Mouse (Mus musculus) MEL (cell line): ENCODE data around the gene Ptprh.

Experiments used
- POLR2A ChIP-seq, 2 experiments: IDR thresholded peaks; 2 replicates each; pipeline ENCODE4 v1.6.1; 2011 to 2012; ENCODE audit warnings: low read length in 2 of 2, mild to moderate bottlenecking in 2 of 2, control low read depth in 1 of 2, improper control_type of control experiment in 1 of 2, low read depth in 1 of 2, moderate library complexity in 1 of 2; ENCODE audit not compliant: control insufficient read depth in 1 of 2, insufficient read depth in 1 of 2, poor library complexity in 1 of 2
- TBP ChIP-seq: IDR thresholded peaks from 2 replicates; pipeline ENCODE4 v1.8.0; 2011; ENCODE audit warnings: low read depth, low read length, improper control_type of control experiment
- ZC3H11A ChIP-seq: IDR thresholded peaks from 2 replicates; pipeline ENCODE4 v1.6.1; 2012; ENCODE audit warnings: low read depth, mild to moderate bottlenecking, inconsistent platforms, low read length, improper control_type of control experiment

DNA sequence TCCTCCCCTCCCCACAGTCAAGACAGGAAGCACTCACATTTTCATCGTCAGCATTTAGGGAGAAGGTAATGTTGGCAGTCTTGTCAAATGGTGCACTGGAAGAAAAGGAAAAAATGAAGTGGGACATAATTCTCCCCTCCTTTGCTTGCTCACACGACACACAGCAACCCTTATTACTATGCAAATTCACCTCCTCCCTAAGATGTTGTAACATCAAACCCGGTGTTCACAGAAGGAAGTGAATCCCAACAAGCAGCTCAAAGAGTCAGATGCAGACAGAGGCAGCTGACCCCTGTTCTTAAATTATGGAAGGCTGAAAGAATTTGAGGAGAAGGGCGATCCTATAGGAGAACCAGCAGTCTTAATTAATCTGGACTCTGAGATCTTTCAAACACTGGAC, 32.3 kb upstream of the Ptprh start:
- TF ChIP-seq POLR2A (IDR thresholded peaks at IDR 0.05; ENCODE audit: control insufficient read depth in 1 of 2, insufficient read depth in 1 of 2, low read depth in 1 of 2, low read length in 2 of 2, poor library complexity in 1 of 2), result no peak
- no peak for TF ChIP-seq TBP
- TF ChIP-seq ZC3H11A, result no peak
